Mouse (Mus musculus) T-cell, adult 2 months (primary cell): ENCODE data around the gene Necab2.
A peak's percentile ranks its signal among the peaks of the same experiment; 100 is the strongest.

ENCODE experiments used
- DNase-seq: peaks from one replicate; pipeline ENCODE4 v3.0.0; 2022; ENCODE audit warnings: low spot score

Necab2 gene

GRCm38 (mm10) chr8:119446211-119446989, at the start of gene Necab2:
Necab2 (plus strand) TSS chr8:119446719.
- DNase-seq, result peak; percentile 51

- no peak for DNase-seq
These were observed 48.0 kb upstream of the Necab2 start for GRCm38 (mm10) chr8:119398558-119398957.

GRCm38 (mm10) chr8:119399255-119399654, 47.3 kb upstream of the Necab2 start:
- no peak for DNase-seq

GRCm38 (mm10) chr8:119400122-119400671, 46.3 kb upstream of the Necab2 start:
- no peak for DNase-seq

- no peak for DNase-seq
These were observed 45.6 kb upstream of the Necab2 start for GRCm38 (mm10) chr8:119400904-119401303.

- no peak for DNase-seq
These were observed 42.6 kb upstream of the Necab2 start for GRCm38 (mm10) chr8:119403912-119404311.

- no peak for DNase-seq
These were observed 41.9 kb upstream of the Necab2 start for GRCm38 (mm10) chr8:119404648-119405047.

GRCm38 (mm10) chr8:119408311-119408710, 38.2 kb upstream of the Necab2 start:
- DNase-seq, result no peak

GRCm38 (mm10) chr8:119412037-119412734, 34.3 kb upstream of the Necab2 start:
- DNase-seq, result no peak

GRCm38 (mm10) chr8:119412735-119413498, 33.6 kb upstream of the Necab2 start:
- DNase-seq, result peak; percentile 73

GRCm38 (mm10) chr8:119413605-119414004, 32.9 kb upstream of the Necab2 start:
- DNase-seq, result no peak

- no peak for DNase-seq
These were observed 26.2 kb upstream of the Necab2 start for GRCm38 (mm10) chr8:119420318-119420717.

- DNase-seq, result no peak
These were observed 24.9 kb upstream of the Necab2 start for GRCm38 (mm10) chr8:119421603-119422122.

- DNase-seq, result peak; percentile 64
These were observed 24.3 kb upstream of the Necab2 start for GRCm38 (mm10) chr8:119422123-119422711.

- DNase-seq, result peak; percentile 97
These were observed 22.8 kb upstream of the Necab2 start for GRCm38 (mm10) chr8:119423631-119424141.

GRCm38 (mm10) chr8:119424199-119424733, 22.3 kb upstream of the Necab2 start:
- DNase-seq, result peak; percentile 45

GRCm38 (mm10) chr8:119424740-119425139, 21.8 kb upstream of the Necab2 start:
- peak; percentile 50 for DNase-seq

GRCm38 (mm10) chr8:119425533-119425932, 21.0 kb upstream of the Necab2 start:
- peak; percentile 60 for DNase-seq

GRCm38 (mm10) chr8:119426069-119426735, 20.3 kb upstream of the Necab2 start:
- DNase-seq, result no peak

- peak; percentile 40 for DNase-seq
These were observed 18.7 kb upstream of the Necab2 start for GRCm38 (mm10) chr8:119427634-119428349.
